Mouse (Mus musculus) embryonic fibroblast, embryonic 13.5 days (primary cell): ENCODE measurements around the gene Emc9.

Experiments used
- CTCF ChIP-seq: IDR thresholded peaks from 2 replicates; pipeline ENCODE4 v1.5.1; 2011; ENCODE audit warnings: mild to moderate bottlenecking, control low read depth, low read length, moderate library complexity, borderline replicate concordance; ENCODE audit not compliant: insufficient read depth
- POLR2A ChIP-seq: IDR thresholded peaks from 2 replicates; pipeline ENCODE4 v1.6.1; 2011; ENCODE audit warnings: low read depth, mild to moderate bottlenecking, control low read depth, low read length, moderate library complexity

DNA sequence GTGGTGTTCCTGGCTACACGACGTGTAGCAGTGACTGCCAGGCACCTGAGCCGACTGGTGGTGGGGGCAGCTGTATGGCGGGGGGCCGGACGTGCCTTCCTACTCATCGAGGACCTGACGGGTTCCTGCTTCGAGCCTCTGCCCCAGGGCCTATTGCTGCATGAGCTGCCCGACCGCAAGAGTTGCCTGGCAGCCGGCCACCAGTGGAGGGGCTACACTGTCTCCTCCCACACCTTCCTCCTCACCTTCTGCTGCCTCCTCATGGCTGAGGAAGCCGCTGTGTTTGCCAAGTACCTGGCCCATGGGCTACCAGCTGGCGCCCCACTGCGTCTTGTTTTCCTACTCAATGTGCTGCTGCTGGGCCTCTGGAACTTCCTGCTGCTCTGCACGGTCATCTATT lies 8.7 kb downstream of the Emc9 start:
- TF ChIP-seq CTCF (no peak), POLR2A (no peak)
